Mouse (Mus musculus): ENCODE measurements at regions not wholly inside any gene's neighbourhood (a gene's known extent, or its start where the extent isn't known, plus 50 kb on each side); places are given as distances from the start of the nearest gene placed in this dataset.

DNA sequence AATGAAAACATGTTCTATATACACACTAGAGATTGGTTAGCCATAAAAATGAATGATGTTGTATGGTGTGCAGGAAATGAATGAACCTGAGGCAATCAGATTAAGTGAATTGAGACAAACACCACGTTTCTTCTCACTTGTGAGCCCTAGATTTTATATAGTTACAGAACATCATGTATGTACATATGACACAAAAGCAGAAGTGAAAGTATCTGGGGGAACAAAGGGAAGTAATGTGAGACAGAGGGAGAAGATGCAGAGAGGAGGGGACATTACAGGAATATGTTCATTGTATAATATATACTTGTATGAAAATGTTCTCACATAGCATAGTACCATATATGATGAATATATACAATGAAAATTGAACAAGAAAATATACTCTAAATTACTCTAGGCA lies 121.1 kb upstream of the Map3k1 start:
- no peak for TF ChIP-seq CTCF (IDR thresholded peaks at IDR 0.05; ENCODE audit: control insufficient read depth, insufficient read depth, insufficient read length)
- TF ChIP-seq CEBPB (IDR thresholded peaks at IDR 0.05; ENCODE audit: low read depth), result no peak
